ENCODE assay signal across 8 mouse cellular contexts in genomic region chr2:180042256-180042857, GRCm38 (mm10). TPM values are rescaled to one million over a fixed set of nuclear protein-coding genes. Genes with fewer than 3 reads are reported as not detected.
DNase-seq lines count a peak whose midpoint lies in the region; ATAC-seq lines count a peak whose summit lies in the region.

Gene Psma7 (minus strand): TSS chr2:180042433.
Gene Ss18l1 (plus strand): TSS chr2:180042509.

- under 1% methylated on average over 78 of the region's 78 CpGs for WGBS in heart, embryonic 13.5 days
- WGBS in liver, embryonic 13.5 days (ENCODE audit: insufficient replicate concordance) = 1% methylated on average over 57 of the region's 78 CpGs
- WGBS in stomach, embryonic 14.5 days = under 1% methylated on average over 75 of the region's 78 CpGs

- H3K4me1 ChIP-seq in brown adipose tissue, adult 24 weeks (ENCODE audit: control insufficient read depth, insufficient read depth, insufficient read length, low read length) = peaks cover 7% of the 10 kb centered on the region
- H3K4me1 ChIP-seq in heart, embryonic 13.5 days = peaks cover 31% of the 10 kb centered on the region
- H3K4me1 ChIP-seq in liver, embryonic 13.5 days (replicated peaks) = peaks cover 38% of the 10 kb centered on the region
- H3K4me1 ChIP-seq in stomach, embryonic 14.5 days (ENCODE audit: control insufficient read depth, insufficient read depth, low read length) = peaks cover 22% of the 10 kb centered on the region

- peak within 1 kb of the TSS; percentile 99 for H3K4me3 ChIP-seq in brown adipose tissue, adult 24 weeks (ENCODE audit: insufficient read depth, low read depth, low read length)
- H3K4me3 ChIP-seq in heart, embryonic 13.5 days = peak within 1 kb of the TSS; percentile 99
- peak within 1 kb of the TSS; percentile 75 for H3K4me3 ChIP-seq in liver, embryonic 13.5 days (replicated peaks)
- H3K4me3 ChIP-seq in stomach, embryonic 14.5 days (ENCODE audit: low read depth, low read length) = peak within 1 kb of the TSS; percentile 99

- peak within 1 kb of the TSS; percentile 96 for H3K9ac ChIP-seq in heart, embryonic 13.5 days
- peak within 1 kb of the TSS; percentile 94 for H3K9ac ChIP-seq in liver, embryonic 13.5 days
- H3K9ac ChIP-seq in stomach, embryonic 14.5 days (replicated peaks; ENCODE audit: low read depth, low read length) = peak within 1 kb of the TSS; percentile 84

- DNase-seq in kidney, postnatal 10 days = peak; percentile 95
- DNase-seq in liver, embryonic 13.5 days = peak; percentile 86
- peak; percentile 82 to 86 for DNase-seq in natural killer cell, adult 2 months (ENCODE audit: low spot score in 2 of 2)

- H3K27ac ChIP-seq in brown adipose tissue, adult 24 weeks (replicated peaks; ENCODE audit: low read depth, low read length) = peak within 1 kb of the TSS; percentile 92
- H3K27ac ChIP-seq in heart, embryonic 13.5 days (replicated peaks) = peak within 1 kb of the TSS; percentile 92
- H3K27ac ChIP-seq in liver, embryonic 13.5 days = peak within 1 kb of the TSS; percentile 89
- H3K27ac ChIP-seq in stomach, embryonic 14.5 days (ENCODE audit: low read length) = peak within 1 kb of the TSS; percentile 89

- ATAC-seq in CD4-positive, CD25-positive, alpha-beta regulatory T cell, adult 4 months = peak; percentile 82
- ATAC-seq in erythroid progenitor cell, adult 5-6 weeks (replicated peaks; ENCODE audit: low FRiP score, poor library complexity, severe bottlenecking) = peak; percentile 90
- peak; percentile 86 for ATAC-seq in heart, embryonic 13.5 days (ENCODE audit: extremely low read depth, insufficient number of reproducible peaks, low FRiP score, low TSS enrichment)
- peak; percentile 96 for ATAC-seq in liver, embryonic 13.5 days (ENCODE audit: low read depth)
- ATAC-seq in stomach, embryonic 14.5 days (ENCODE audit: insufficient number of reproducible peaks, insufficient read depth, low FRiP score, low read depth) = peak; percentile 94

- peak within 1 kb of the TSS; percentile 84 for H3K4me2 ChIP-seq in heart, embryonic 13.5 days
- peak within 1 kb of the TSS; percentile 100 for H3K4me2 ChIP-seq in liver, embryonic 13.5 days
- H3K4me2 ChIP-seq in stomach, embryonic 14.5 days (replicated peaks; ENCODE audit: low read depth, low read length) = peak within 1 kb of the TSS; percentile 88

- H3K36me3 ChIP-seq in heart, embryonic 13.5 days = peaks cover 24% of the 10 kb centered on the region
- H3K36me3 ChIP-seq in liver, embryonic 13.5 days = peaks cover 27% of the 10 kb centered on the region
- peaks cover 11% of the 10 kb centered on the region for H3K36me3 ChIP-seq in stomach, embryonic 14.5 days (ENCODE audit: control insufficient read depth, insufficient read depth, low read length)

- H3K27me3 ChIP-seq in heart, embryonic 13.5 days (replicated peaks) = no peaks in the 10 kb centered on the region
- peaks cover 8% of the 10 kb centered on the region; the same call in 1 of the 2 replicates for H3K27me3 ChIP-seq in liver, embryonic 13.5 days
- H3K27me3 ChIP-seq in stomach, embryonic 14.5 days (ENCODE audit: control insufficient read depth, insufficient read depth, low read length) = no peaks in the 10 kb centered on the region

- H3K9me3 ChIP-seq in heart, embryonic 13.5 days = no peaks in the 10 kb centered on the region
- no peaks in the 10 kb centered on the region for H3K9me3 ChIP-seq in liver, embryonic 13.5 days (replicated peaks)
- no peaks in the 10 kb centered on the region for H3K9me3 ChIP-seq in stomach, embryonic 14.5 days (ENCODE audit: control insufficient read depth, low read depth, low read length)

RNA-seq across cellular contexts. Expression of gene Psma7, which starts in this region (rescaled TPM):
- 100 to 1,000 TPM; 416 to 450 TPM for polyA plus RNA-seq in CD4-positive, CD25-positive, alpha-beta regulatory T cell, adult 4 months (2017; shearing (Covaris generic))
- 177 and 196 TPM in 2 replicates for polyA plus RNA-seq in brown adipose tissue, adult 24 weeks (2012; ENCODE audit: insufficient read depth, insufficient read length, missing spikeins)
- total RNA-seq in erythroid progenitor cell, adult 5-6 weeks (2015; ENCODE audit: low replicate concordance) = 54.1 and 65.2 TPM in 2 replicates
- total RNA-seq in erythroid progenitor cell, adult 5-6 weeks (2017; ENCODE audit: low replicate concordance) = 69.1 and 112 TPM in 2 replicates
- 382 and 477 TPM in 2 replicates for polyA plus RNA-seq in heart, embryonic 13.5 days (2015; fragmentation: Nextera tagmentation; extraction: Ambion mirVana)
- 423 and 429 TPM in 2 replicates for polyA plus RNA-seq in liver, embryonic 13.5 days (2015; fragmentation: Nextera tagmentation; extraction: Ambion mirVana)
- 480 and 596 TPM in 2 replicates for polyA plus RNA-seq in stomach, embryonic 14.5 days (2014; fragmentation: Nextera tagmentation; extraction: Ambion mirVana)

RNA-seq across cellular contexts. Expression of gene Ss18l1, which starts in this region (rescaled TPM):
- polyA plus RNA-seq in CD4-positive, CD25-positive, alpha-beta regulatory T cell, adult 4 months (2017; shearing (Covaris generic)) = 1 to 10 TPM; 1.8 to 2.2 TPM
- 1.2 and 1.5 TPM in 2 replicates for polyA plus RNA-seq in brown adipose tissue, adult 24 weeks (2012; ENCODE audit: insufficient read depth, insufficient read length, missing spikeins)
- total RNA-seq in erythroid progenitor cell, adult 5-6 weeks (2015; ENCODE audit: low replicate concordance) = 0.36 TPM in 1 of 2 replicates, not detected in the other
- total RNA-seq in erythroid progenitor cell, adult 5-6 weeks (2017; ENCODE audit: low replicate concordance) = 0.13 and 0.68 TPM in 2 replicates
- polyA plus RNA-seq in heart, embryonic 13.5 days (2015; fragmentation: Nextera tagmentation; extraction: Ambion mirVana) = 2.5 and 3.0 TPM in 2 replicates
- polyA plus RNA-seq in liver, embryonic 13.5 days (2015; fragmentation: Nextera tagmentation; extraction: Ambion mirVana) = 0.77 and 0.87 TPM in 2 replicates
- 4.6 and 6.1 TPM in 2 replicates for polyA plus RNA-seq in stomach, embryonic 14.5 days (2014; fragmentation: Nextera tagmentation; extraction: Ambion mirVana)

Comparison
In these comparisons a context has a peak if more than half of its experiments do, and no peak if none do; other contexts are left out.
1. Peak in every context shown above with its lines: DNase-seq, ATAC-seq, H3K4me3 ChIP-seq and H3K27ac ChIP-seq.